Mouse (Mus musculus) CH12.LX (cell line): ENCODE measurements around the gene Zfp518b. TPM values are rescaled to one million over a fixed set of nuclear protein-coding genes. Genes with fewer than 3 reads are reported as not detected.
A peak's percentile ranks its signal among the peaks of the same experiment; 100 is the strongest.

Experiments
- DNase-seq: peaks from one replicate; pipeline ENCODE4 v3.0.0-alpha.2; 2013; ENCODE audit errors: extremely low read depth
- H3K27ac ChIP-seq: 2 replicates; pipeline ENCODE4 v1.5.1; 2012; ENCODE audit warnings: low read depth, mild to moderate bottlenecking, control low read depth, moderate library complexity; ENCODE audit not compliant: insufficient read depth
- H3K27me3 ChIP-seq: replicated peaks from 2 replicates; pipeline ENCODE3; 2012; ENCODE audit warnings: inconsistent platforms
- H3K36me3 ChIP-seq, 2 experiments: replicated peaks in 1 of 2; 2 replicates each; pipeline versions ENCODE3 to v1.6.1; 2012; ENCODE audit warnings: inconsistent platforms in 1 of 2, low read length in 1 of 2, mild to moderate bottlenecking in 1 of 2, mixed read lengths in 1 of 2, moderate library complexity in 1 of 2; ENCODE audit not compliant: control insufficient read depth in 1 of 2, insufficient read depth in 1 of 2
- H3K4me1 ChIP-seq, 2 experiments: 2 replicates each; pipeline ENCODE4 v1.6.1; 2012; ENCODE audit warnings: inconsistent platforms in 1 of 2, moderate library complexity in 1 of 2; ENCODE audit not compliant: insufficient read depth in 2 of 2, control insufficient read depth in 1 of 2
- H3K4me2 ChIP-seq: 2 replicates; pipeline ENCODE4 v1.6.1; 2012; ENCODE audit warnings: low read depth, mild to moderate bottlenecking, control low read depth; ENCODE audit not compliant: poor library complexity, insufficient read depth, severe bottlenecking
- H3K4me3 ChIP-seq, 3 experiments: fragments of 150-350 bp in 1 of 3; sonication (generic) in 1 of 3; replicated peaks in 1 of 3; 2 replicates each; pipeline versions ENCODE3 to v1.5.1; 2011 to 2012; ENCODE audit warnings: low read depth in 2 of 3, low read length in 2 of 3, mild to moderate bottlenecking in 2 of 3, moderate library complexity in 2 of 3, control low read depth in 1 of 3, improper control_type of control experiment in 1 of 3, inconsistent platforms in 1 of 3, mixed read lengths in 1 of 3; ENCODE audit not compliant: poor library complexity in 1 of 3
- H3K79me2 ChIP-seq: replicated peaks from 2 replicates; pipeline ENCODE4 v1.6.1; 2012; ENCODE audit warnings: mild to moderate bottlenecking, moderate library complexity; ENCODE audit not compliant: control insufficient read depth, poor library complexity, insufficient read depth, severe bottlenecking; ENCODE audit errors: extremely low read depth
- H3K9ac ChIP-seq: 2 replicates; pipeline ENCODE4 v1.6.1; 2012; ENCODE audit warnings: low read depth, mild to moderate bottlenecking, control low read depth, moderate library complexity; ENCODE audit not compliant: insufficient read depth
- H3K9me3 ChIP-seq: replicated peaks from 2 replicates; pipeline ENCODE3; 2012; ENCODE audit warnings: low read length, inconsistent platforms, mixed read lengths
- BHLHE40 ChIP-seq: IDR thresholded peaks from 2 replicates; pipeline ENCODE4 v1.6.1; 2011; ENCODE audit warnings: mild to moderate bottlenecking, low read depth, low read length, improper control_type of control experiment
- CHD1 ChIP-seq: IDR thresholded peaks from 2 replicates; pipeline ENCODE4 v1.6.1; 2012; ENCODE audit warnings: low read depth, low read length, improper control_type of control experiment, inconsistent platforms
- CTCF ChIP-seq, 2 experiments: IDR thresholded peaks in 1 of 2; conservative IDR thresholded peaks in 1 of 2; 2 replicates each; pipeline ENCODE4 v1.5.1; 2011 to 2012; ENCODE audit warnings: low read depth in 2 of 2, low read length in 2 of 2, improper control_type of control experiment in 1 of 2, inconsistent platforms in 1 of 2, mild to moderate bottlenecking in 1 of 2, moderate library complexity in 1 of 2
- E2F4 ChIP-seq: IDR thresholded peaks from 2 replicates; pipeline ENCODE4 v1.6.1; 2011; ENCODE audit warnings: low read depth, low read length, improper control_type of control experiment; ENCODE audit not compliant: insufficient replicate concordance
- EP300 ChIP-seq: IDR thresholded peaks from 2 replicates; pipeline ENCODE4 v1.6.1; 2011; ENCODE audit warnings: low read length, improper control_type of control experiment
- ETS1 ChIP-seq: conservative IDR thresholded peaks from 2 replicates; pipeline ENCODE4 v1.6.1; 2012; ENCODE audit warnings: low read depth, mild to moderate bottlenecking, inconsistent platforms, low read length, improper control_type of control experiment, moderate library complexity
- IRF4 ChIP-seq: IDR thresholded peaks from 2 replicates; pipeline ENCODE4 v1.6.1; 2014; ENCODE audit warnings: low read depth, mild to moderate bottlenecking, inconsistent platforms, low read length, improper control_type of control experiment
- JUN ChIP-seq: IDR thresholded peaks from 2 replicates; pipeline ENCODE4 v1.6.1; 2011; ENCODE audit warnings: low read depth, mild to moderate bottlenecking, low read length, improper control_type of control experiment, moderate library complexity; ENCODE audit not compliant: insufficient read depth
- KAT2A ChIP-seq: IDR thresholded peaks from 2 replicates; pipeline ENCODE4 v1.6.1; 2012; ENCODE audit warnings: low read length, improper control_type of control experiment, inconsistent platforms; ENCODE audit not compliant: insufficient replicate concordance
- MAFK ChIP-seq: IDR thresholded peaks from 2 replicates; pipeline ENCODE4 v1.6.1; 2011; ENCODE audit warnings: low read length, improper control_type of control experiment; ENCODE audit not compliant: insufficient replicate concordance
- MEF2A ChIP-seq: IDR thresholded peaks from 2 replicates; pipeline ENCODE4 v1.6.1; 2014; ENCODE audit warnings: low read depth, mild to moderate bottlenecking, inconsistent platforms, low read length, improper control_type of control experiment, borderline replicate concordance
- MYC ChIP-seq: IDR thresholded peaks from 2 replicates; pipeline ENCODE4 v1.6.1; 2011; ENCODE audit warnings: low read depth, mild to moderate bottlenecking, improper control_type of control experiment, low read length
- NELFE ChIP-seq: IDR thresholded peaks from 2 replicates; pipeline ENCODE4 v1.6.1; 2011; ENCODE audit warnings: low read depth, low read length, improper control_type of control experiment
- NRF1 ChIP-seq: IDR thresholded peaks from 2 replicates; pipeline ENCODE4 v1.6.1; 2014; ENCODE audit warnings: low read depth, mild to moderate bottlenecking, inconsistent platforms, low read length, improper control_type of control experiment, moderate library complexity
- PAX5 ChIP-seq: IDR thresholded peaks from 2 replicates; pipeline ENCODE4 v1.6.1; 2012; ENCODE audit warnings: low read length, inconsistent platforms, mixed read lengths
- POLR2A ChIP-seq: IDR thresholded peaks from 2 replicates; pipeline ENCODE4 v1.6.1; 2011; ENCODE audit warnings: low read depth, mild to moderate bottlenecking, improper control_type of control experiment, low read length
- RAD21 ChIP-seq: IDR thresholded peaks from 2 replicates; pipeline ENCODE4 v1.6.1; 2011; ENCODE audit warnings: low read depth, mild to moderate bottlenecking, low read length, improper control_type of control experiment, moderate library complexity
- SMC3 ChIP-seq: IDR thresholded peaks from 2 replicates; pipeline ENCODE4 v1.6.1; 2011; ENCODE audit warnings: low read depth, low read length, improper control_type of control experiment
- TCF12 ChIP-seq: IDR thresholded peaks from 2 replicates; pipeline ENCODE4 v1.6.1; 2014; ENCODE audit warnings: low read depth, mild to moderate bottlenecking, inconsistent platforms, low read length, improper control_type of control experiment
- UBTF ChIP-seq: IDR thresholded peaks from 2 replicates; pipeline ENCODE4 v1.6.1; 2012; ENCODE audit warnings: low read depth, mild to moderate bottlenecking, inconsistent platforms, low read length, improper control_type of control experiment, moderate library complexity
- USF2 ChIP-seq: conservative IDR thresholded peaks from 2 replicates; pipeline ENCODE4 v1.6.1; 2011; ENCODE audit warnings: low read depth, low read length, improper control_type of control experiment
- dilution Hi-C: fragments of 300-500 bp; cut with MboI; formaldehyde crosslinking; loops from 2 replicates; pipeline ENCODE4 v1.14.3; 2020; ENCODE audit warnings: low sequenced_read_pairs; ENCODE audit not compliant: extremely low pct_unique_long_range_greater_than_20kb, extremely low pct_ligation_motif_present
- in situ Hi-C: fragments of 300-500 bp; cut with MboI; formaldehyde crosslinking; loops from 3 replicates; pipeline ENCODE4 v1.14.3; 2019; ENCODE audit warnings: low sequenced_read_pairs, low pct_ligation_motif_present, low pct_unique_long_range_greater_than_20kb, mixed read lengths
- polyA plus RNA-seq: library from polyadenylated mRNA; unstranded; fragments of >175 nt; gene quantifications from 2 replicates; pipeline ENCODE4 v1.2.1, GENCODE M21; 2012; ENCODE audit warnings: low read depth; ENCODE audit not compliant: insufficient read length
- total RNA-seq, 2 experiments: library from RNA; depleted of rRNA; stranded (reverse); fragments of 300-350 nt in 1 of 2; fragments of >200 nt in 1 of 2; gene quantifications; 2 replicates each; pipeline ENCODE4 v1.2.3; 2012 to 2014

The Zfp518b gene
- total and polyA plus RNA-seq, 3 experiments = not detected

GRCm38 (mm10) chr5:38632463-38633449, 51.9 kb downstream of the Zfp518b start:
- Histone ChIP-seq H3K9me3 (no peaks in the 10 kb centered on the region), H3K4me1 (no peaks in the 10 kb centered on the region), H3K36me3 (no peaks in the 10 kb centered on the region), H3K9ac (no peak overlapping the region), H3K4me2 (no peak overlapping the region), H3K27me3 (no peaks in the 10 kb centered on the region), H3K79me2 (no peaks in the 10 kb centered on the region), H3K27ac (no peak overlapping the region), H3K4me3 (no peak overlapping the region)
- TF ChIP-seq TCF12 (no peak), MYC (no peak), RAD21 (peak; percentile 75), CHD1 (no peak), JUN (no peak), USF2 (no peak), SMC3 (peak; percentile 61), CTCF (conservative IDR thresholded peaks at IDR 0.05 in 1 of 2, IDR thresholded peaks at IDR 0.05 in 1 of 2; ENCODE audit: low read depth in 2 of 2, low read length in 2 of 2) (peak; percentile 56 to 79)
- dilution Hi-C loops = no loop called here
- DNase-seq = peak; percentile 58
- in situ Hi-C loops = no loop called here

GRCm38 (mm10) chr5:38628023-38628422, 56.6 kb downstream of the Zfp518b start:
- dilution Hi-C loops = no loop called here
- peaks cover 2% of the 10 kb centered on the region for H3K9me3 ChIP-seq
- H3K4me3 ChIP-seq = no peak overlapping the region
- no peaks in the 10 kb centered on the region for H3K36me3 ChIP-seq
- no peak overlapping the region for H3K9ac ChIP-seq
- TF ChIP-seq NRF1 (no peak), BHLHE40 (no peak), MEF2A (no peak), SMC3 (no peak), MAFK (no peak), NELFE (no peak), IRF4 (no peak), UBTF (no peak), E2F4 (no peak), POLR2A (no peak), KAT2A (no peak), TCF12 (no peak), MYC (no peak), EP300 (no peak), CTCF (conservative IDR thresholded peaks at IDR 0.05 in 1 of 2, IDR thresholded peaks at IDR 0.05 in 1 of 2; ENCODE audit: low read depth in 2 of 2, low read length in 2 of 2) (no peak), PAX5 (no peak), JUN (no peak), ETS1 (no peak), USF2 (no peak)
- TF ChIP-seq, all 38 proteins: peak for 0
- H3K79me2 ChIP-seq = no peaks in the 10 kb centered on the region
- no peaks in the 10 kb centered on the region for H3K4me1 ChIP-seq
- H3K27ac ChIP-seq = no peak overlapping the region
- DNase-seq = no peak
- in situ Hi-C loops = no loop called here
- no peaks in the 10 kb centered on the region for H3K27me3 ChIP-seq
- no peak overlapping the region for H3K4me2 ChIP-seq
